Mouse (Mus musculus): Measurements from ENCODE around the gene Mgat1. TPM values are rescaled to one million over a fixed set of nuclear protein-coding genes. Genes with fewer than 3 reads are reported as not detected.

The Mgat1 gene
- polyA plus RNA-seq, 1 experiment from 2014 or later = 39.0 TPM

GRCm38 (mm10) chr11:49244595-49244930 is 572 bp downstream of the Mgat1 start:
- peak overlapping the region; percentile 67 for H3K4me2 ChIP-seq (replicated peaks)
- H3K36me3 ChIP-seq = no peaks in the 10 kb centered on the region
- H3K27ac ChIP-seq (replicated peaks) = peak overlapping the region; percentile 91
- peak overlapping the region; percentile 56 for H3K4me3 ChIP-seq
- WGBS = 2% methylated on average over 4 of the region's 4 CpGs
- peak overlapping the region; percentile 65; the same call in 1 of the 2 replicates for H3K9ac ChIP-seq (replicated peaks)
- no peaks in the 10 kb centered on the region for H3K9me3 ChIP-seq
- no peak; the same call in 1 of the 2 replicates for ATAC-seq (ENCODE audit: low FRiP score, low read depth)
- H3K4me1 ChIP-seq = peaks cover 24% of the 10 kb centered on the region
- no peaks in the 10 kb centered on the region for H3K27me3 ChIP-seq

GRCm38 (mm10) chr11:49245176-49245575 is 1.2 kb downstream of the Mgat1 start:
- ATAC-seq (ENCODE audit: low FRiP score, low read depth) = no peak
- H3K4me1 ChIP-seq = peaks cover 26% of the 10 kb centered on the region

GRCm38 (mm10) chr11:49245634-49246415 is 1.8 kb downstream of the Mgat1 start:
- ATAC-seq (ENCODE audit: low FRiP score, low read depth) = no peak

More at GRCm38 (mm10) chr11:49245176-49245575, 1.2 kb downstream of the Mgat1 start:
- Histone ChIP-seq H3K9me3 (no peaks in the 10 kb centered on the region), H3K36me3 (no peaks in the 10 kb centered on the region), H3K9ac (replicated peaks) (no peak overlapping the region), H3K4me2 (replicated peaks) (peak overlapping the region; percentile 67), H3K27ac (replicated peaks) (no peak overlapping the region), H3K27me3 (no peaks in the 10 kb centered on the region), H3K4me3 (peak overlapping the region; percentile 56)
- 14% methylated on average over 7 of the region's 7 CpGs for WGBS

DNA sequence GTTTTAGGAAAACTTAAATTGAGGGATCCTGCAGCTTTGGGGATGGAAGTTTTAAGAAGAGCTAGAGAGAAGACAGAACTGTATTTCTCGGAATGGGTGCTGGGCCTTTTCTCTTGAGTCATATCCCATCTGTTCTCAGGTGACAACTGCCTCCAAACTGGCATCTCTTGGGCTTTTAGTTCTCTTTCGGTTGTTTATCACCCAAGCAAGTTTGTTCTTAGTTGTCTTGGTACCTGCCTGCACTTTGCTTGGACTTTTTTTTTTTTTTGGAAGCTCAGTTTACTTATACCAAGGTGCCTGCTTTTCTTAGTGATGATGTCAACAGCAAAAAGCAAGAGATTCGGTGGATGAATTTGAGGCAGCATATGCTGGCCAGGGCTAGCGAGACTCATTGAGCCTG is 2.5 kb downstream of the Mgat1 start:
- Histone ChIP-seq H3K4me2 (replicated peaks) (no peak overlapping the region), H3K9ac (replicated peaks) (0 out of 2 replicates have a peak overlapping the region, but pooled peaks have one; percentile 29), H3K36me3 (no peaks in the 10 kb centered on the region), H3K27me3 (no peaks in the 10 kb centered on the region), H3K4me1 (peaks cover 39% of the 10 kb centered on the region), H3K9me3 (no peaks in the 10 kb centered on the region), H3K4me3 (no peak overlapping the region), H3K27ac (replicated peaks) (no peak overlapping the region)
- whole genome bisulfite sequencing = 86% methylated on average over 4 of the region's 4 CpGs
- no peak for ATAC-seq (ENCODE audit: low FRiP score, low read depth)

More at GRCm38 (mm10) chr11:49245634-49246415, 1.8 kb downstream of the Mgat1 start:
- 23% methylated on average over 12 of the region's 12 CpGs for WGBS
- H3K9ac ChIP-seq (replicated peaks) = no peak overlapping the region
- H3K4me3 ChIP-seq = peak overlapping the region; percentile 56; the same call in 1 of the 2 replicates
- no peak overlapping the region for H3K27ac ChIP-seq (replicated peaks)
- H3K4me2 ChIP-seq (replicated peaks) = peak overlapping the region; percentile 67
- no peaks in the 10 kb centered on the region for H3K9me3 ChIP-seq
- H3K4me1 ChIP-seq = peaks cover 32% of the 10 kb centered on the region
- H3K36me3 ChIP-seq = no peaks in the 10 kb centered on the region
- no peaks in the 10 kb centered on the region for H3K27me3 ChIP-seq

DNA sequence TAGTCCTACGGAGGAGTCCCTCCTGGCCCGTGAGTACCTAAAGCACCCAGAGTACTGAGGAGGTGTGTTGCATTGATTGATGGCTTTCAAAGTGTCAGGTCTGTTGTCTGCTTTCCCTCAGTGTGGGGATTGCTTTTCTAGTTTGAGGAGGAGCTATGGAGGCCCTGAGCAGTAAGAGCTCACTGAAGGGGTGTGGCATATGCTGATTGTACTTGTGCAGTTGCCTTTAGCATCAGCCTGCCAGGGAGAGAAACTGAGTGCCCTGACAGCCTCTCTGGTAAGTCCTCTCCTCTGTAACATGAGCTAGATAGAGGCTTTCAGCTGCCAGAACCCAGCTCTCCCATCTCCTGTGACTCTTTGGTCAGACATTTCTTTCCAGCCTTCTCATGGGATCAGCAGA is 3.3 kb downstream of the Mgat1 start:
- H3K9ac ChIP-seq (replicated peaks) = peak overlapping the region; percentile 29; the same call in 1 of the 2 replicates
- H3K27me3 ChIP-seq = no peaks in the 10 kb centered on the region
- no peaks in the 10 kb centered on the region for H3K9me3 ChIP-seq
- 81% methylated on average over 2 of the region's 2 CpGs for WGBS
- no peak overlapping the region for H3K4me3 ChIP-seq
- H3K27ac ChIP-seq (replicated peaks) = no peak overlapping the region
- no peak for ATAC-seq (ENCODE audit: low FRiP score, low read depth)
- peaks cover 42% of the 10 kb centered on the region for H3K4me1 ChIP-seq
- H3K36me3 ChIP-seq = no peaks in the 10 kb centered on the region
- no peak overlapping the region for H3K4me2 ChIP-seq (replicated peaks)

GRCm38 (mm10) chr11:49248226-49248973 is 4.4 kb downstream of the Mgat1 start:
- Histone ChIP-seq H3K27me3 (no peaks in the 10 kb centered on the region), H3K4me3 (no peak overlapping the region), H3K36me3 (peaks cover 6% of the 10 kb centered on the region; the same call in 1 of the 2 replicates), H3K4me1 (peaks cover 37% of the 10 kb centered on the region), H3K4me2 (replicated peaks) (no peak overlapping the region), H3K9me3 (no peaks in the 10 kb centered on the region), H3K27ac (replicated peaks) (no peak overlapping the region), H3K9ac (replicated peaks) (no peak overlapping the region)
- 61% methylated on average over 6 of the region's 6 CpGs for WGBS
- ATAC-seq (ENCODE audit: low FRiP score, low read depth) = no peak

- Histone ChIP-seq H3K4me1 (peaks cover 37% of the 10 kb centered on the region), H3K27me3 (no peaks in the 10 kb centered on the region), H3K9me3 (no peaks in the 10 kb centered on the region), H3K27ac (replicated peaks) (no peak overlapping the region), H3K4me3 (no peak overlapping the region), H3K9ac (replicated peaks) (no peak overlapping the region), H3K36me3 (peaks cover 9% of the 10 kb centered on the region), H3K4me2 (replicated peaks) (no peak overlapping the region)
- WGBS = 62% methylated on average over 6 of the region's 6 CpGs
- ATAC-seq (ENCODE audit: low FRiP score, low read depth) = no peak
Observed at GRCm38 (mm10) chr11:49248974-49249700, 5.1 kb downstream of the Mgat1 start.

- H3K9ac ChIP-seq (replicated peaks) = peak overlapping the region; percentile 89
- H3K27ac ChIP-seq (replicated peaks) = peak overlapping the region; percentile 71
- H3K9me3 ChIP-seq = no peaks in the 10 kb centered on the region
- H3K36me3 ChIP-seq = peaks cover 15% of the 10 kb centered on the region
- H3K27me3 ChIP-seq = no peaks in the 10 kb centered on the region
- peak overlapping the region; percentile 84 for H3K4me2 ChIP-seq (replicated peaks)
- WGBS = 31% methylated on average over 10 of the region's 10 CpGs
- H3K4me3 ChIP-seq = peak overlapping the region; percentile 67
- H3K4me1 ChIP-seq = peaks cover 32% of the 10 kb centered on the region
- ATAC-seq (ENCODE audit: low FRiP score, low read depth) = peak; percentile 38
Observed at GRCm38 (mm10) chr11:49249811-49250421, 5.9 kb downstream of the Mgat1 start.

DNA sequence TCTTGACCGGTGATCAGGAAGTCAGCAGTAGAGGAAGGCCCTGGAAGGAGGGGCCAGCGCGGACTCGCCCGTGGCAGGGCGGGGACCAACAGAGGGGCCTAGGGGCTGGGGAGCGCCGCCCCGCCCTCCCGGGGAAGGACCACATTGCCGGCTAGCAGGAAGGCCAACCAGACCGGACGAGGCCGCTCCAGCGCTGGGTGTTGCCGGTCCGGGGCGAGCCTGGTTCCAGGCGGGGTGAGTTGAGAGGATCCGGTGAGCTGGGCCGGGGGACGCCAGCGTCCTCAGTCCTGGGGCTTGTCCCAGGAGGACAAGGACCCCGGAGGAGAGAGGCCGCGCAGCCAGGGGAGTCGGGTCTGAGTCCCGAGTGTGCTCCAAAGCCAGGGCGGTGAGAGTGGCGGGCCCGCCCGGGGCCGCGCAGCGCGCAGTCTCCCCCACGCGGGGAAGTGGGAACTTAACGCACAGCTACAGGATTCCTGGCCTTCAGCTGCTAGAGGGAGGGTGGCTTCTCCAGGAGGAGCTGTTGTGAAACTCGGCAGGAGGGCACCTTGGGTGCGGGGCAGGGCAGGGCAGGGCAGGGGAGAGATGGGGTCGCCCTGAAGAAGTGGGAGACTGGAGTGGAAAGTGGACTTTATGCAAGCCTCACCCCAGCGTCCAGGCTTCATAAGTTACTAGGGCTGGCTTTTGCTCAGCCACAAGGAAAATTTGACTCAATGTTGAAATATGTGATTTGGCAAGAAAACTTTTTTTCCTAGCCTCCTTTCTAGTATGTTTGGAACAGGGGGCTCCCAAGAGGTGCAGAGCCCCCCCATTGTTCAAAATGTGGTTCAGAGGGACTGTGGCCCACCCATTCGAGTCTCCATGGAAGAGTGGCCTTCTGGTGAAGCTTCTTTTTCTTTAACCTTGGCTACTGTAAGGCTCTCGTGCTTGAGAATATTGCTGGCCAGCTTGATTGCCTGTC is 6.7 kb downstream of the Mgat1 start:
- Histone ChIP-seq H3K9me3 (no peaks in the 10 kb centered on the region), H3K36me3 (peaks cover 15% of the 10 kb centered on the region), H3K4me3 (peak overlapping the region; percentile 67), H3K9ac (replicated peaks) (peak overlapping the region; percentile 89), H3K4me2 (replicated peaks) (peak overlapping the region; percentile 84), H3K4me1 (peaks cover 24% of the 10 kb centered on the region), H3K27ac (replicated peaks) (peak overlapping the region; percentile 71), H3K27me3 (no peaks in the 10 kb centered on the region)
- ATAC-seq (ENCODE audit: low FRiP score, low read depth) = peak; percentile 94
- 3% methylated on average over 45 of the region's 45 CpGs for whole genome bisulfite sequencing

- no peak for ATAC-seq (ENCODE audit: low FRiP score, low read depth)
- WGBS = 79% methylated on average over 7 of the region's 7 CpGs
Observed at GRCm38 (mm10) chr11:49251380-49251761, 7.4 kb downstream of the Mgat1 start.

More at GRCm38 (mm10) chr11:49251380-49251761, 7.4 kb downstream of the Mgat1 start:
- Histone ChIP-seq H3K4me3 (peak overlapping the region; percentile 67; the same call in 1 of the 2 replicates), H3K4me1 (peaks cover 21% of the 10 kb centered on the region), H3K27ac (replicated peaks) (no peak overlapping the region), H3K9me3 (no peaks in the 10 kb centered on the region), H3K36me3 (peaks cover 15% of the 10 kb centered on the region), H3K27me3 (no peaks in the 10 kb centered on the region), H3K4me2 (replicated peaks) (peak overlapping the region; percentile 84), H3K9ac (replicated peaks) (peak overlapping the region; percentile 89; the same call in 1 of the 2 replicates)

Measured in midbrain, embryonic 12.5 days (tissue).